Mouse (Mus musculus): ENCODE measurements around the gene Ptpn1. TPM values are rescaled to one million over a fixed set of nuclear protein-coding genes. Genes with fewer than 3 reads are reported as not detected.

Gene Ptpn1
- polyA plus RNA-seq, 1 experiment from 2014 or later, result 41.5 TPM

DNA sequence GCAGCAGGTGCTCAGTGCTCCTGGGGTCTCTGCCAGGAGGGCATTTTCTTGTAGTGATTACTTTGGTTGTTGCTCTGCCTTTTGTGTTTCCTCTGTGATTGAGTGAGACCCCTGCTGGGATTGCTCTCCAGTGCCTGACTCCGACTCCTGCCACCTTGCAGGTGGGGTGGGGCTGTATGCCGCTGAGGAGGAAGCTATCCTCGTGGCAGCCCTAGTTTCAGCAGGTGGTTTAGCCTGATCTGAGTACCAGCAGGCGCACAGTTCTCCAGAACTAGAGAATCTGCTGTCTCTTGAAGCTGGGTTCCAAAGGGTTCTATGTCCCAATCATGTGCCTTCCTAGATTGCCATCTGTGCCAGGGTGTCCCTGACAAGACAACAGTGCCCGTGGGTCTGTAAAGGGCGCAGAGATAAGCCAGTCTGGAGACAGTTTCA, 9.9 kb downstream of the Ptpn1 start:
- no peak overlapping the region for H3K4me3 ChIP-seq (ENCODE audit: control insufficient read depth in 1 of 2, insufficient read depth in 1 of 2, low read depth in 1 of 2, low read length in 2 of 2)
- no peak for ATAC-seq (ENCODE audit: insufficient number of reproducible peaks, insufficient read depth, low FRiP score, low read depth)
- no peaks in the 10 kb centered on the region for H3K9me3 ChIP-seq (ENCODE audit: control insufficient read depth, low read length)
- H3K36me3 ChIP-seq (ENCODE audit: control insufficient read depth, insufficient read depth, low read length), result no peaks in the 10 kb centered on the region
- 47% methylated on average over 6 of the region's 6 CpGs for WGBS
- peaks cover 47 to 67% of the 10 kb centered on the region in 2 experiments for H3K4me1 ChIP-seq (ENCODE audit: control insufficient read depth in 2 of 2, insufficient read depth in 2 of 2, low read length in 2 of 2)
- H3K9ac ChIP-seq (ENCODE audit: low read length), result peak overlapping the region; percentile 58; the same call in 1 of the 2 replicates
- H3K27me3 ChIP-seq (ENCODE audit: control insufficient read depth, insufficient read depth, low read length), result no peaks in the 10 kb centered on the region
- H3K27ac ChIP-seq (replicated peaks in 1 of 2; ENCODE audit: control insufficient read depth in 1 of 2, insufficient read depth in 1 of 2, low read depth in 2 of 2, low read length in 2 of 2), result peak overlapping the region; percentile 78 to 88
- H3K4me2 ChIP-seq (ENCODE audit: low read length), result peak overlapping the region; percentile 45

DNA sequence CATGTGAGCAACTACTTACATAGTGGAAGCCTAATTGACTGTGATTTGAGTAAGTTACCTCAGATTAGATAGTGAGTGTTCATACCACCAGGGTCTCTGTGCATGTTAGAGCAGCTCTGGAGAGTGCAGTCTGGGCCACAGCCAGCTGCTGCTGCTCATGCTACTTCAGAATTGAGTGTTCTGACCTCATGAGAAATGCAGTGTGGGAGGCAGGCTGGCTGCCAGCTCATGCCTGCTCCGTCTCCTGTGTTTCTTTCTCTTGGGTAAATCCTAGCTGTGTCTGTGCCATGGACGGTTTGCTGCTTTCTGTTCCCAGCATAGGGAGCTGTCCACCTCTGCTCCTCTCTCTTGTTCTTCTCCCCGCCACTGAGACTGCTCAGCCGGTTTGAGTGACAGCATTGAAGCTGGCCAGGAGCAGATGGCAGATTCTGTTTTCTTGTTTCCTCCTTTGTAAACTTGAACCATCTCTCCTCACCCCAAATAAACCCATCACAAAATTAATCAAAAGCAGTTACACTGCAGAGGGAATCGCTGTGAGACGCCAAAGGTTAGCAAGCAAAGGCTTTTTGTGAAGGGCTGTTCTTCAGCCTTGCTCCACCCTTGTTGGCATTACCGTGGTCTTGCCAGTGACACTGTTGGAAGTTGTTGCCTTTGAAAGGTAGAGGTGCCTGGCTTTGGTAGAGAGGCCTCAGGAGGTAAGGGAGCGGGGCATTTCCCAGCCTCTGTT, 10.5 kb downstream of the Ptpn1 start:
- ATAC-seq (ENCODE audit: insufficient number of reproducible peaks, insufficient read depth, low FRiP score, low read depth), result peak; percentile 81
- no peak overlapping the region for H3K4me3 ChIP-seq (ENCODE audit: control insufficient read depth in 1 of 2, insufficient read depth in 1 of 2, low read depth in 1 of 2, low read length in 2 of 2)
- H3K9ac ChIP-seq (ENCODE audit: low read length), result peak overlapping the region; percentile 58

DNA sequence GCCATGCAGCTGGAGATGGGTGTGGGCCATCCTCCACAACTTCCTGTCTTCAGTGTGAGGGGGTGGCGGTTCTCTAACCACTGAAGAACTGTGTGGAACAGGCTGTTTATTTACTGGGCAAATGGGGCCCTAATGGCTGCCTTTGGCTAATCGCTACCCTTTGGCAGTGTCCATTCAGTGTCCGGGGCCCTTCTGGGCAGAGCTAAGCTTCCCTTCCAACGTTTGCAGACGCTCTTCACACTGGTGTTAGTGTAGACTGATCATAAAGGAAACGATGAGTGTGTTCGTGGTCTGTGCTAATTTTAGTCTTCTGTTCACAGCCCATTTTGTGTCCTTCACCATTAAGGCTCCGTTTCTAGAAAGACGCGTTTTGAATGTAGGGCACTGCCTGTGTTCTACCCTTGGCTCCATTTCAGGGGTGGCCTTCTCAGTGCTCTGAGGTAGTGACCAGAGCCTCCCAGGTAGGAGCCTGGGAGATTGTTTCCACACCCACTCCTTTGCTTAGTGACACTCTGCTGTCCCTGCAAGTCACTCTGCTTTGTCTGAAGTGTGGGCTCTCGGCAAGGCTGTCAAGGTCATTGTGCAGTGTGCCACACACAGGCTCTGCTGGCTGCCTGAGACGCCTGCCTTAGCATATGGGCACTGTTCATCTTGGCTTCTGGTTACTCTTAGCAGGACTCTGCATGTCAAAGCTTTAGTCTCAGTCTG, 11.2 kb downstream of the Ptpn1 start:
- H3K4me2 ChIP-seq (ENCODE audit: low read length), result peak overlapping the region; percentile 45
- peak overlapping the region; percentile 78 to 88 for H3K27ac ChIP-seq (replicated peaks in 1 of 2; ENCODE audit: control insufficient read depth in 1 of 2, insufficient read depth in 1 of 2, low read depth in 2 of 2, low read length in 2 of 2)
- ATAC-seq (ENCODE audit: insufficient number of reproducible peaks, insufficient read depth, low FRiP score, low read depth), result no peak
- no peaks in the 10 kb centered on the region for H3K9me3 ChIP-seq (ENCODE audit: control insufficient read depth, low read length)
- peaks cover 50 to 64% of the 10 kb centered on the region in 2 experiments for H3K4me1 ChIP-seq (ENCODE audit: control insufficient read depth in 2 of 2, insufficient read depth in 2 of 2, low read length in 2 of 2)
- WGBS, result 39% methylated on average over 12 of the region's 12 CpGs
- H3K36me3 ChIP-seq (ENCODE audit: control insufficient read depth, insufficient read depth, low read length), result no peaks in the 10 kb centered on the region
- peak overlapping the region; percentile 39 for H3K9ac ChIP-seq (ENCODE audit: low read length)
- no peak overlapping the region for H3K4me3 ChIP-seq (ENCODE audit: control insufficient read depth in 1 of 2, insufficient read depth in 1 of 2, low read depth in 1 of 2, low read length in 2 of 2)
- H3K27me3 ChIP-seq (ENCODE audit: control insufficient read depth, insufficient read depth, low read length), result no peaks in the 10 kb centered on the region

More for the DNA sequence above, 10.5 kb downstream of the Ptpn1 start:
- Histone ChIP-seq H3K4me1 (ENCODE audit: control insufficient read depth in 2 of 2, insufficient read depth in 2 of 2, low read length in 2 of 2) (peaks cover 47 to 62% of the 10 kb centered on the region in 2 experiments), H3K27ac (replicated peaks in 1 of 2; ENCODE audit: control insufficient read depth in 1 of 2, insufficient read depth in 1 of 2, low read depth in 2 of 2, low read length in 2 of 2) (peak overlapping the region; percentile 78 to 88), H3K9me3 (ENCODE audit: control insufficient read depth, low read length) (no peaks in the 10 kb centered on the region), H3K4me2 (ENCODE audit: low read length) (peak overlapping the region; percentile 45), H3K36me3 (ENCODE audit: control insufficient read depth, insufficient read depth, low read length) (no peaks in the 10 kb centered on the region), H3K27me3 (ENCODE audit: control insufficient read depth, insufficient read depth, low read length) (no peaks in the 10 kb centered on the region)
- 32% methylated on average over 8 of the region's 8 CpGs for WGBS

DNA sequence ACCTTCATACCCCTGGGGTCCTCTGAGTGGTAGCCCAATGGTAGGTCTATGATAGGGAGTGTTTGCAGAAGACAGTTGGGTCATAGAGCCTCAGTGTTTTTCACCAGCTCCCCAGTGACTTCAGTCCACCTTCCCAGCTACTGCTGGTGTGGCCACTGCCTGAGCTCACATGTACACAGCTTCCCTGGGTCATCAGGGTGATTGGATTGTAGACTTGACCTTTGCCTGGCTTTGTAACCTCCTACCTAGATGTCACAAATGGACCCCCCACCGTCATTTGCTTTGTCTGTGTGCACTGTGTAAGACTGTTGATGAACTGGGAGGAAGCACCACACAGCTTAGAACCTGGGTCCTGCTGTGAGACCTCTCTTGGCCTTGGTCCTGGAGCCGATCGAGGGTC, 12.3 kb downstream of the Ptpn1 start:
- Histone ChIP-seq H3K4me1 (ENCODE audit: control insufficient read depth in 2 of 2, insufficient read depth in 2 of 2, low read length in 2 of 2) (peaks cover 58 to 67% of the 10 kb centered on the region in 2 experiments), H3K36me3 (ENCODE audit: control insufficient read depth, insufficient read depth, low read length) (no peaks in the 10 kb centered on the region), H3K9me3 (ENCODE audit: control insufficient read depth, low read length) (no peaks in the 10 kb centered on the region), H3K27ac (replicated peaks in 1 of 2; ENCODE audit: control insufficient read depth in 1 of 2, insufficient read depth in 1 of 2, low read depth in 2 of 2, low read length in 2 of 2) (no peak overlapping the region), H3K4me2 (ENCODE audit: low read length) (no peak overlapping the region), H3K4me3 (ENCODE audit: control insufficient read depth in 1 of 2, insufficient read depth in 1 of 2, low read depth in 1 of 2, low read length in 2 of 2) (no peak overlapping the region), H3K9ac (ENCODE audit: low read length) (no peak overlapping the region), H3K27me3 (ENCODE audit: control insufficient read depth, insufficient read depth, low read length) (no peaks in the 10 kb centered on the region)
- WGBS, result 86% methylated on average over 3 of the region's 3 CpGs
- no peak for ATAC-seq (ENCODE audit: insufficient number of reproducible peaks, insufficient read depth, low FRiP score, low read depth)

DNA sequence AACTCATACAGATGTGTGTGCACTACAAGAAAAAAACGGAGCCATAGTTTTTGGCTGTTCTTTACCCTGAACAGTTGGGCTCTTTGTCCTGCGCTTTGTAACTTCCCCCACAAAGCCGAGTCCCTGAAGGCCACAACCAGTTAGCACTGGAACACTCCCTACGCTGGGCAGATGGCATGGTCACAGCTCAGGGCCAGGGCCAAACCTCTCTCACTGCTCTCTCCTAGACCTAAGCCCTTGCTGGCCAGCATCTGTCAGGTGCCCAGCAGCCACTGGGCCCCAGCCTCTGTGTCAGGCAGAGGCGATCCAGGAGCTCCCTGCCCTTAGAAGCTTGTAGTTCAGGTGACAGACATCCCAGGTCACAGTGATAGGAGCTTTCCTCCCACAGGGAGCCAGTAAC, 13.6 kb downstream of the Ptpn1 start:
- H3K9me3 ChIP-seq (ENCODE audit: control insufficient read depth, low read length), result no peaks in the 10 kb centered on the region
- no peak overlapping the region for H3K4me3 ChIP-seq (ENCODE audit: control insufficient read depth in 1 of 2, insufficient read depth in 1 of 2, low read depth in 1 of 2, low read length in 2 of 2)
- 78% methylated on average over 5 of the region's 5 CpGs for WGBS
- no peak for ATAC-seq (ENCODE audit: insufficient number of reproducible peaks, insufficient read depth, low FRiP score, low read depth)
- no peaks in the 10 kb centered on the region for H3K36me3 ChIP-seq (ENCODE audit: control insufficient read depth, insufficient read depth, low read length)
- no peak overlapping the region for H3K9ac ChIP-seq (ENCODE audit: low read length)
- H3K27ac ChIP-seq (replicated peaks in 1 of 2; ENCODE audit: control insufficient read depth in 1 of 2, insufficient read depth in 1 of 2, low read depth in 2 of 2, low read length in 2 of 2), result no peak overlapping the region
- no peaks in the 10 kb centered on the region for H3K27me3 ChIP-seq (ENCODE audit: control insufficient read depth, insufficient read depth, low read length)
- H3K4me1 ChIP-seq (ENCODE audit: control insufficient read depth in 2 of 2, insufficient read depth in 2 of 2, low read length in 2 of 2), result peaks cover 50 to 64% of the 10 kb centered on the region in 2 experiments
- no peak overlapping the region for H3K4me2 ChIP-seq (ENCODE audit: low read length)

DNA sequence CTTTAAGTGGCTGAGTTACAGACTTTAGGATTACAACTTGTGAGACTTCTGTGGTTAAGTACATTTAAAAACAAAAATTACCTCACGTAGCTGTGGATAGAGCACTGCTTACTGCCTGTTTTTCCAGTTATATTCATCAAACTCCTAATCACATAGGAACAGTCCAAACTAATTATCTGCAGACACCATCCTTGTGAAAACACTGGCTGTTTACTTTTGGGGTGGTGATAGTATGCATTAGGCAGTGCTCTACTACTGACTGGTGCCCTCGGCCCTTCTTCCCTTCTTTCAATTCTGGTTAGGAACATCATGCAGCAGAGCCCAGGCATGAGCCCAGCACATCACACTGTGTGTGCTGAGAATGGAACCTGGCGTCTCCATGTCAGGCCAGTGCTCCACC, 15.4 kb downstream of the Ptpn1 start:
- no peak overlapping the region for H3K4me3 ChIP-seq (ENCODE audit: control insufficient read depth in 1 of 2, insufficient read depth in 1 of 2, low read depth in 1 of 2, low read length in 2 of 2)
- H3K27ac ChIP-seq (replicated peaks in 1 of 2; ENCODE audit: control insufficient read depth in 1 of 2, insufficient read depth in 1 of 2, low read depth in 2 of 2, low read length in 2 of 2), result no peak overlapping the region
- H3K9me3 ChIP-seq (ENCODE audit: control insufficient read depth, low read length), result no peaks in the 10 kb centered on the region
- no peaks in the 10 kb centered on the region for H3K36me3 ChIP-seq (ENCODE audit: control insufficient read depth, insufficient read depth, low read length)
- H3K27me3 ChIP-seq (ENCODE audit: control insufficient read depth, insufficient read depth, low read length), result no peaks in the 10 kb centered on the region
- no peak overlapping the region for H3K4me2 ChIP-seq (ENCODE audit: low read length)
- WGBS, result 66% methylated on average over 3 of the region's 3 CpGs
- H3K9ac ChIP-seq (ENCODE audit: low read length), result no peak overlapping the region
- ATAC-seq (ENCODE audit: insufficient number of reproducible peaks, insufficient read depth, low FRiP score, low read depth), result no peak
- H3K4me1 ChIP-seq (ENCODE audit: control insufficient read depth in 2 of 2, insufficient read depth in 2 of 2, low read length in 2 of 2), result peaks cover 35 to 55% of the 10 kb centered on the region in 2 experiments

DNA sequence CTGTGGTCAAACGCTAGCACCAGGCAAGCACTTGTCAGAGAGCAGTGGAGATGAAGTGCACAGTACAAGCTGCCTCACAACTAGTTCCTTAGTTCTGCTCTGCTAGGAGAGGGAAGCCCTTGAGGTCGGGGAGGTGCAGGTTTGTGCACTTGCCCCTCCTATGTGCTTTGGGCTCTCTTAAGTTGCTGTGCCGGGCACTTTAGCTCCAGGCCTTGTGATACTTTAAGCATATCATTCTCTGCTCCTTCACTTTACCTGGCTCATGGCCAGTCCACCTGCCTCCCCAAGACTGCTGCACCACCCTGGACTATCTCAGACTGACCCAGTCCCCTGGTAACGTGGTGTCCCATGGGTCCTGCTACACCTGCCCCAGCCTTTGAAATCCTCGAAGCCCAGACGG, 16.2 kb downstream of the Ptpn1 start:
- Histone ChIP-seq H3K4me1 (ENCODE audit: control insufficient read depth in 2 of 2, insufficient read depth in 2 of 2, low read length in 2 of 2) (peaks cover 27 to 47% of the 10 kb centered on the region in 2 experiments), H3K27me3 (ENCODE audit: control insufficient read depth, insufficient read depth, low read length) (no peaks in the 10 kb centered on the region), H3K9ac (ENCODE audit: low read length) (no peak overlapping the region), H3K4me3 (ENCODE audit: control insufficient read depth in 1 of 2, insufficient read depth in 1 of 2, low read depth in 1 of 2, low read length in 2 of 2) (no peak overlapping the region), H3K36me3 (ENCODE audit: control insufficient read depth, insufficient read depth, low read length) (no peaks in the 10 kb centered on the region), H3K4me2 (ENCODE audit: low read length) (no peak overlapping the region), H3K27ac (replicated peaks in 1 of 2; ENCODE audit: control insufficient read depth in 1 of 2, insufficient read depth in 1 of 2, low read depth in 2 of 2, low read length in 2 of 2) (no peak overlapping the region), H3K9me3 (ENCODE audit: control insufficient read depth, low read length) (no peaks in the 10 kb centered on the region)
- ATAC-seq (ENCODE audit: insufficient number of reproducible peaks, insufficient read depth, low FRiP score, low read depth), result no peak
- 75% methylated on average over 6 of the region's 6 CpGs for WGBS

Measured in heart, embryonic 14.5 days (tissue).